Mouse (Mus musculus): ENCODE measurements at regions not wholly inside any gene's neighbourhood (a gene's known extent, or its start where the extent isn't known, plus 50 kb on each side); places are given as distances from the start of the nearest gene placed in this dataset.

GRCm38 (mm10) chr6:91615022-91615421 is 68.8 kb upstream of the Slc6a6 start:
- Histone ChIP-seq H3K4me2 (ENCODE audit: low read length) (no peak overlapping the region), H3K9me3 (replicated peaks; ENCODE audit: control insufficient read depth, low read length, poor library complexity, severe bottlenecking) (no peaks in the 10 kb centered on the region), H3K4me1 (ENCODE audit: control insufficient read depth, insufficient read depth, low read length) (peaks cover 17% of the 10 kb centered on the region), H3K4me3 (ENCODE audit: low read depth, low read length) (no peak overlapping the region), H3K36me3 (ENCODE audit: control insufficient read depth, insufficient read depth, low read length) (no peaks in the 10 kb centered on the region), H3K27ac (ENCODE audit: low read length) (no peak overlapping the region), H3K9ac (ENCODE audit: low read depth, low read length) (no peak overlapping the region), H3K27me3 (ENCODE audit: control insufficient read depth, insufficient read depth, low read depth, low read length) (no peaks in the 10 kb centered on the region)
- WGBS: 60% methylated on average over 2 of the region's 2 CpGs
- ATAC-seq: no peak

DNA sequence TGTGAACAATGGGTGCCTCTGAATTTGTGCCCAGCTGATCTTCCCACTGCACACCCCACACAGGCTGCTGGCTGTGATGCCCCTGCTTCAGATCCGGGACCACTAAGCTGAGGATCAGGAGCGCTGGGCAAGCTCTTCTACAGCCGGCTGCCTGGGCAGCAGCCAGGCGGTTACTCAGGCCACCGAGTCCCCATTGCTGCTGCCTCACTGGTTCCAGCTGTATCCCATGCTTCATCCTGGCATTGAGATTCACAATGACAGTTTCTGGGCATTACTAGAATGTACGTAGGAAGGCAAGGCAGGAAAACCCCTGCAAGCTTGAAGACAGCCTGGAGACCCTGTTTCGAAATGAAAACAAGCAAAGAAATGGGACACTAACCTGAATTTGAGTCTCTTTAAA is 67.3 kb upstream of the Slc6a6 start:
- H3K9ac ChIP-seq (ENCODE audit: low read depth, low read length): peak overlapping the region; percentile 69
- peak overlapping the region; percentile 88 for H3K27ac ChIP-seq (ENCODE audit: low read length)
- no peaks in the 10 kb centered on the region for H3K36me3 ChIP-seq (ENCODE audit: control insufficient read depth, insufficient read depth, low read length)
- no peaks in the 10 kb centered on the region for H3K9me3 ChIP-seq (replicated peaks; ENCODE audit: control insufficient read depth, low read length, poor library complexity, severe bottlenecking)
- H3K4me2 ChIP-seq (ENCODE audit: low read length): peak overlapping the region; percentile 59
- H3K4me3 ChIP-seq (ENCODE audit: low read depth, low read length): peak overlapping the region; percentile 37
- WGBS: 30% methylated on average over 7 of the region's 7 CpGs
- no peaks in the 10 kb centered on the region for H3K27me3 ChIP-seq (ENCODE audit: control insufficient read depth, insufficient read depth, low read depth, low read length)
- peaks cover 17% of the 10 kb centered on the region for H3K4me1 ChIP-seq (ENCODE audit: control insufficient read depth, insufficient read depth, low read length)
- peak; percentile 49 for ATAC-seq

DNA sequence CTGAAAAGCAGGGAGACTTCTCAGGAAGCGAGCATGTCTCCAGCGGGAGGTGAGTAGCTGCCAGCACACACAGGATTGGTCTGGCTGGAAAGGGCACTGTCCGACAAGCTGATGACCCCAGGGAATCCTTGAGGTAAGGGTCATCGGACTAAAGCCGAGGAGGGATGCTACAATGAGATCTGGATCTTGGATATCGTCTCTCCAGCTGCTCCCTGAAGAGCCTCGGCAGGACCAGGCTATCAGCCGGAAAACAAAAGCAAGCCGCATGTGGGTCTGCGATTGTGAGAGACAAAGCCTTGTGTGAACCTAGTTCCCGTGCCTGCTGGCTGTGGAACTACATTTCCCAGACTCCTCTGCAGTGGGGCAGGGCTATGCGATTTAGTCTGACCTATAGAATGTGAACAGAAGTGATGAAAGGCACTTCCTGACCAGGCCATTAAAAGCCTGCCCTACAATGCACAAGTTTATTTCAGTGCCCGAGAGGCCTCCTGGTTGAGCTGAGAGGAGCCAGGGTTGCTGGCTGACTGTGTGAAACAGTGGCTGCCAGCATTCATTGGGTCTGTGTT is 66.7 kb upstream of the Slc6a6 start:
- Histone ChIP-seq H3K4me2 (ENCODE audit: low read length) (peak overlapping the region; percentile 59), H3K36me3 (ENCODE audit: control insufficient read depth, insufficient read depth, low read length) (no peaks in the 10 kb centered on the region), H3K4me3 (ENCODE audit: low read depth, low read length) (peak overlapping the region; percentile 37), H3K9ac (ENCODE audit: low read depth, low read length) (peak overlapping the region; percentile 69), H3K27me3 (ENCODE audit: control insufficient read depth, insufficient read depth, low read depth, low read length) (no peaks in the 10 kb centered on the region), H3K27ac (ENCODE audit: low read length) (peak overlapping the region; percentile 88), H3K9me3 (replicated peaks; ENCODE audit: control insufficient read depth, low read length, poor library complexity, severe bottlenecking) (no peaks in the 10 kb centered on the region), H3K4me1 (ENCODE audit: control insufficient read depth, insufficient read depth, low read length) (peaks cover 17% of the 10 kb centered on the region)
- peak; percentile 97 for ATAC-seq
- under 1% methylated on average over 13 of the region's 13 CpGs for WGBS

DNA sequence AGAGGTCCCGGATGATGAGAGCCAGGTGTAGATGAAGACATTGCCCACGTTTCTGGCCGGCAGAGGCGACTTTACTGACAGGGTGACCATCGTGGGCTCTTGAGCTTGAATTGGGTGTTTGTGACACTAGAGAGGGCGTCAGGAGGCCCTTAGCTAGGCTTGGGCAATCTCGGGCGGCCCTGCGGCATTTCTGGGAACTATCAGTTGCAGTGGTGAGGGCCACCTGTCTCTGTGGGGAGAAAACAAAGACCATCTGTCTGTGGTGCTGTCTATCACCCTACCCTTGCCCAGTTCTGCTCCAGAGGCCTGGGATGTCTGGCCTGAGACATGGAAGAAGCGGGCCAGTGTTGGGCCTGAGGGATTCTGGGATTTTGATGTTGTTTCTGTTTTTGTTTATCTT is 66.2 kb upstream of the Slc6a6 start:
- no peaks in the 10 kb centered on the region for H3K9me3 ChIP-seq (replicated peaks; ENCODE audit: control insufficient read depth, low read length, poor library complexity, severe bottlenecking)
- WGBS: 84% methylated on average over 10 of the region's 10 CpGs
- ATAC-seq: peak; percentile 15
- peak overlapping the region; percentile 59 for H3K4me2 ChIP-seq (ENCODE audit: low read length)
- H3K4me3 ChIP-seq (ENCODE audit: low read depth, low read length): no peak overlapping the region
- H3K9ac ChIP-seq (ENCODE audit: low read depth, low read length): peak overlapping the region; percentile 25; the same call in 1 of the 2 replicates
- H3K36me3 ChIP-seq (ENCODE audit: control insufficient read depth, insufficient read depth, low read length): no peaks in the 10 kb centered on the region
- H3K27me3 ChIP-seq (ENCODE audit: control insufficient read depth, insufficient read depth, low read depth, low read length): no peaks in the 10 kb centered on the region
- H3K27ac ChIP-seq (ENCODE audit: low read length): peak overlapping the region; percentile 88
- H3K4me1 ChIP-seq (ENCODE audit: control insufficient read depth, insufficient read depth, low read length): peaks cover 17% of the 10 kb centered on the region

DNA sequence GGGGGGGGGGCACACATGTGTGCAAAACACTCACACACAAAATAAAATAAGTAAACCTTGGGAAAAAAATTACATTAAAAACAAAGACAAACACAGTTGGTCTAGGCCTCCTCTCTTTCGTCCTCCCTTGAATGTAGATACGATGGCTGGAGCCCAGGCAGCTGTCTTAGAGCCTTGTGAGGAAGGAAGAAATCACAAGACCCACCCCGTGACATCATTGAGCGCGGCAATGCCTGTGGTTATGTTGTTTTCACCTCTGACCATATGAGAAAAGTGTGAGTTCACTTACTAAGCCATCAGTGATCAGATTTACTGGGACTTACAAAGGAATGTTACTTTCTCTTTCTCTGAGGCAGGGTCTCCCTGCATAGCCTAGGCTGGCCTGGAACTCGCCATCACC is 64.8 kb upstream of the Slc6a6 start:
- Histone ChIP-seq H3K27me3 (ENCODE audit: control insufficient read depth, insufficient read depth, low read depth, low read length) (no peaks in the 10 kb centered on the region), H3K4me2 (ENCODE audit: low read length) (no peak overlapping the region), H3K9me3 (replicated peaks; ENCODE audit: control insufficient read depth, low read length, poor library complexity, severe bottlenecking) (no peaks in the 10 kb centered on the region), H3K27ac (ENCODE audit: low read length) (no peak overlapping the region), H3K9ac (ENCODE audit: low read depth, low read length) (no peak overlapping the region), H3K4me3 (ENCODE audit: low read depth, low read length) (no peak overlapping the region), H3K36me3 (ENCODE audit: control insufficient read depth, insufficient read depth, low read length) (no peaks in the 10 kb centered on the region), H3K4me1 (ENCODE audit: control insufficient read depth, insufficient read depth, low read length) (peaks cover 17% of the 10 kb centered on the region)
- 91% methylated on average over 6 of the region's 6 CpGs for WGBS
- no peak for ATAC-seq

- peaks cover 17% of the 10 kb centered on the region for H3K4me1 ChIP-seq (ENCODE audit: control insufficient read depth, insufficient read depth, low read length)
- H3K36me3 ChIP-seq (ENCODE audit: control insufficient read depth, insufficient read depth, low read length): no peaks in the 10 kb centered on the region
- H3K4me3 ChIP-seq (ENCODE audit: low read depth, low read length): no peak overlapping the region
- ATAC-seq: no peak
- 82% methylated on average over 13 of the region's 13 CpGs for WGBS
- H3K9me3 ChIP-seq (replicated peaks; ENCODE audit: control insufficient read depth, low read length, poor library complexity, severe bottlenecking): no peaks in the 10 kb centered on the region
- H3K4me2 ChIP-seq (ENCODE audit: low read length): no peak overlapping the region
- no peak overlapping the region for H3K9ac ChIP-seq (ENCODE audit: low read depth, low read length)
- H3K27ac ChIP-seq (ENCODE audit: low read length): no peak overlapping the region
- no peaks in the 10 kb centered on the region for H3K27me3 ChIP-seq (ENCODE audit: control insufficient read depth, insufficient read depth, low read depth, low read length)
These were observed 63.8 kb upstream of the Slc6a6 start for GRCm38 (mm10) chr6:91619735-91620732.

GRCm38 (mm10) chr6:91621437-91621836 is 62.4 kb upstream of the Slc6a6 start:
- Histone ChIP-seq H3K9ac (ENCODE audit: low read depth, low read length) (no peak overlapping the region), H3K27me3 (ENCODE audit: control insufficient read depth, insufficient read depth, low read depth, low read length) (no peaks in the 10 kb centered on the region), H3K9me3 (replicated peaks; ENCODE audit: control insufficient read depth, low read length, poor library complexity, severe bottlenecking) (no peaks in the 10 kb centered on the region), H3K4me1 (ENCODE audit: control insufficient read depth, insufficient read depth, low read length) (peaks cover 12% of the 10 kb centered on the region), H3K36me3 (ENCODE audit: control insufficient read depth, insufficient read depth, low read length) (no peaks in the 10 kb centered on the region), H3K4me2 (ENCODE audit: low read length) (no peak overlapping the region), H3K27ac (ENCODE audit: low read length) (no peak overlapping the region), H3K4me3 (ENCODE audit: low read depth, low read length) (no peak overlapping the region)
- WGBS: 92% methylated on average over 3 of the region's 3 CpGs
- ATAC-seq: no peak

DNA sequence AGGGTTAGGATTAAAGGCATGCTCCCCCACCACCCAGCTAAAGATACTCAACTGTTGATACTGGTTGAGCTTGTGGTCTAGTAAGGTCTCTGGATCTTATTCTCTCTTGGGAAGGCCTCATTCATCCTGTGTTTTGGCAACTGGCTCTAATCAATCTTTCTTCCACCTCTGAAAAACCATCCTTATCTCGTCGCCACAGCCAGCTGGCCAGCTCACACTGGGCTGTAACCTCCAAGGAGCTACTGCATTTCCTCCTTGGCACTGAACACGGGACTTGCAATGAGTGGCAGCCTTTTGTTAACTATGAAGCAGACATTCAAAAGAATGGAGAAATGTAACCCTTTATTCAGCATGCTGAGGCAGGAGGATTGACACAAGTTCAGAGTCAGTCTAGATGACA is 61.4 kb upstream of the Slc6a6 start:
- Histone ChIP-seq H3K27me3 (ENCODE audit: control insufficient read depth, insufficient read depth, low read depth, low read length) (no peaks in the 10 kb centered on the region), H3K4me2 (ENCODE audit: low read length) (no peak overlapping the region), H3K4me3 (ENCODE audit: low read depth, low read length) (no peak overlapping the region), H3K4me1 (ENCODE audit: control insufficient read depth, insufficient read depth, low read length) (peaks cover 5% of the 10 kb centered on the region; the same call in 1 of the 2 replicates), H3K27ac (ENCODE audit: low read length) (no peak overlapping the region), H3K9ac (ENCODE audit: low read depth, low read length) (no peak overlapping the region), H3K36me3 (ENCODE audit: control insufficient read depth, insufficient read depth, low read length) (no peaks in the 10 kb centered on the region), H3K9me3 (replicated peaks; ENCODE audit: control insufficient read depth, low read length, poor library complexity, severe bottlenecking) (no peaks in the 10 kb centered on the region)
- no peak for ATAC-seq
- 72% methylated on average over 3 of the region's 3 CpGs for WGBS

DNA sequence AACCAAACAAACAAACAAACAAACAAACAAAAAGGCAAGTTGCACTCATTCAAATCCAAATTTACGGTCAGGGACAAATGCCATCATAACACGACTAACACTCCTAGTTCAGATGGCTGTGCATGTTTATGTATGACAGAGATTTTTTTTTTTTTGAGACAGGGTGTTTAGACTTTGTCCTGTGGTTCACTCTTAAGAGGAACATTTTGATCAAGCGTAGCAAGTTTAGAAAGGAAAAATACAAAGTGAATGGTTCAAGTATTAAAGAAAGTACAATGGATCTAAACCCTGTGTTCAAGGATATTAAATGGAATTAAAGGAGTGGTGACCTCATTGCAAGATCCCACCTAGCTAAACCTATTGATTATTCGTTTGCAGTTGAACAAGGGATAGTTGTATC is 60.2 kb upstream of the Slc6a6 start:
- ATAC-seq: no peak
- Histone ChIP-seq H3K36me3 (ENCODE audit: control insufficient read depth, insufficient read depth, low read length) (no peaks in the 10 kb centered on the region), H3K4me2 (ENCODE audit: low read length) (no peak overlapping the region), H3K4me1 (ENCODE audit: control insufficient read depth, insufficient read depth, low read length) (no peaks in the 10 kb centered on the region), H3K27me3 (ENCODE audit: control insufficient read depth, insufficient read depth, low read depth, low read length) (no peaks in the 10 kb centered on the region), H3K4me3 (ENCODE audit: low read depth, low read length) (no peak overlapping the region), H3K9ac (ENCODE audit: low read depth, low read length) (no peak overlapping the region), H3K27ac (ENCODE audit: low read length) (no peak overlapping the region), H3K9me3 (replicated peaks; ENCODE audit: control insufficient read depth, low read length, poor library complexity, severe bottlenecking) (no peaks in the 10 kb centered on the region)
- WGBS: 87% methylated on average over 4 of the region's 4 CpGs

Data from midbrain, embryonic 16.5 days (tissue).